Mouse (Mus musculus) brain, adult 2 months (tissue): ENCODE results near the gene Xrcc5.

Source experiments
- DNase-seq: peaks from one replicate; pipeline ENCODE4 v3.0.0; 2011; ENCODE audit warnings: low read depth, low spot score

The Xrcc5 gene

GRCm38 (mm10) chr1:72390420-72390819 lies 83.2 kb downstream of the Xrcc5 start:
- DNase-seq = no peak

GRCm38 (mm10) chr1:72399720-72400401 lies 92.6 kb downstream of the Xrcc5 start:
- no peak for DNase-seq

- peak; percentile 97 for DNase-seq
Measured at GRCm38 (mm10) chr1:72400616-72401015, 93.4 kb downstream of the Xrcc5 start.

DNA sequence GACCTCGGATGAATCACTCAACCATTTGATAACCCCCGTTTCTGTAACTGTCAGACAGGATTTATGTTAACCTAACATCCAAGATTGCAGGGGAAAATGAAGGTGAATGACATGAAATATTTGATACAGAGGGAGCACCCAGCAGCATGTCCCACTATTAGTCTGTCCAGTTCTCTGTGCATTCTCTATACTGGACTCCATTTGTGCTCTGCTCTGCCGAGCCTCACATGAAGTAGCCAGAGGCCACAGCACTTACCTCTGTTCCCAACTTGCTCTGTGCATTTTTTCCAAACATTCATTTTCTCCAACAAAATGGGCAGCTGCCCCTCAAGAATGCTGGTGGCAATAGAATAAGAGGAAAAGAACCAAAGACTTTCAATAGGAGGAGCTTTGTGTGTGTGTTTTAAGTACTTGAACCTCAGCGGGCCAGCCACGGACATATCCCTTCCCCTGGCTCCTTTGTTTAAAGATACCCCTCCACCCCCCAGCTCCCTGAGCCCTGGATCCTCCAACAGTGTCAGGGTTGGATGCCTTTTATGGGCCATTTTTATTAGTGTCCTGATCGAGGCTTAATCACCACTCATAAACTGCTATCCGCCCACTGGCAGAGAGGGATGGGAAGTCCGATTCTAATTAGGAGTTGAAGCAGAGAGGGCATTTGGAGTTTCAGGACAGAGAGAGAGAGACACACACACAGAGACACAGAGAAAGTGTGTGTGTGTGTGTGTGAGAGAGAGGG lies 94.3 kb downstream of the Xrcc5 start:
- DNase-seq = no peak

- DNase-seq = no peak
Measured at GRCm38 (mm10) chr1:72406505-72407079, 99.4 kb downstream of the Xrcc5 start.

GRCm38 (mm10) chr1:72409936-72410335 lies 102.7 kb downstream of the Xrcc5 start:
- peak; percentile 79 for DNase-seq

DNA sequence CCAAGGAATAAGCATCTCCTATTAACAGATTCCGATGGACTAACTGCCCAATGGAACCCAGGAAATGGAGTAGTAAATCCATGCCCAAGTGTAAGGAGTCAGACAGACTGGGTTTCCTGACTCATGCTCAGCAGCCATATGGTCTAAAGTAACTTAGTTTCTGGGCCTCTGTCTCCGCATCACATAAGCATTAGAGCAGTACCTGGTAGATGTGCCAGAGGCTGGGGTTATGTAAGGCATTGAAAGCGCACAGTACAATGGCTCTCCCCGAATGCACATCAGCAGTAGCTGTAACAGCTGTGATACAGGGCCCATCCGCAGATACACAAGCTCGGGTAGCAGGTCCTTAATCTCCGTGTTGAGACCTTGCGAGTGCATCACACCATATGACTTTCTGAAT lies 103.9 kb downstream of the Xrcc5 start:
- peak; percentile 44 for DNase-seq

DNA sequence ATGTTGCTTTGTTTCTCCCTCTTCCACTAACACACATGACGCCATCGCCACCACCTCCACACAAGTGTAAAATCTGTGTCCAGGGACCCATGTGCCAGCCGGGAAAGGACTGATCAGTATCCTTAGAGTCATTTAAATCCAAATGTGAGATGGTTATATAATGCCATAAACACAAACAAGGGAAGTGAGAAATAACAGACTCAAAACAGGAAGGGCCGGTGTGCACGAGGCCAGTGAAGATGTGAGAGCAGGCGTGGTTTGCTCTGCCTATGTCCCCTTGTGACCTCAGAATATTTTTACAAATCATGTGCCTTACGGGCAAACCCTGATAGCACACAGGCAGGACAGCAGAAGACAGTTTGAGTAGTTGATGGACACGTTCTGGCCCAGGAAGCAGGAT lies 106.0 kb downstream of the Xrcc5 start:
- DNase-seq = no peak

- peak; percentile 62 for DNase-seq
Measured at GRCm38 (mm10) chr1:72414133-72414532, 106.9 kb downstream of the Xrcc5 start.

- DNase-seq = no peak
Measured at GRCm38 (mm10) chr1:72414561-72415253, 107.5 kb downstream of the Xrcc5 start.

DNA sequence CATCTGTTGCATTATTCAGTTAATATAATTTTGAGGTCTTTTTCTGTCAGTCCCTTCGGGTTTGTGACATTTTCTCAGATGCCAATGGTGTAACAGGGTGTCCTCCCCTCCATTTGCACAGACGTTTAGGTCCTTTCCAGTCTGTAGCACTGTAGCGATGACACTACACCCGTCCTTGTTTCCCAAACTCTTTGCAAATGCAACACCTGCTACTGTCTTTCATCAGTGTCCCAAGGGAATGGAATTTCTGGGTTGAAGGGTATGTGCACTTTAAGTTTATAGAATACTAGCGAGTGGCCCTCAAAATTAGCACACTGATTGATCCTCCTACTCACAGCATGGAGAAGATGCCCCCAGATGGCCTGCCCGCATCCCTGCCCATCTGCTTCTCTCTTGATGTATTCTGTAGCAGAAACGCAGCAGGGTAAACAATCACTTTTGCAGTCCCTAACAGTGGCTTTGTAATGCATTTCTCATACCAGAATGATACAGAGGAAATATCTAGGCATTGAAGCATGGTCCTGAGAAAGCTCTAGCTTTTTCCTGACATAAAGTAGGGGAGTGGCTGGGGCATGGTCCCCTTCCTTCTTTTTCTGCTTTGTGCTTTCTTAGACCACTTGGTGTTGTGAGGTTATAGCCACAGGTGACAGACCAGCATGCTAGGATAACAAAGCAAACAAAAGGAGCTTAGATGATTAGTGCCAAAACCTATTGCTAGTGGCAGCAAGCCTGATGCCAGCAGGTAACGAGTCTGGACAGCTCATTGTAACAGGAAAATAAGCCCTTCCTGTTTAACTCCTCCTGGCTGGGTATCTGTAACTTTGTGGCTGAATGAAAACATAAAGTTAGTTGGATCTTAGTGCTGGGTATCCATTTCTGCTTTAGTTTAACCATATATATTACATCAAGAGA lies 111.8 kb downstream of the Xrcc5 start:
- peak; percentile 55 for DNase-seq

- DNase-seq = no peak
Measured at GRCm38 (mm10) chr1:72420220-72420619, 113.0 kb downstream of the Xrcc5 start.

- DNase-seq = peak; percentile 94
Measured at GRCm38 (mm10) chr1:72422121-72422520, 114.9 kb downstream of the Xrcc5 start.

GRCm38 (mm10) chr1:72426456-72426855 lies 119.2 kb downstream of the Xrcc5 start:
- DNase-seq = no peak

DNA sequence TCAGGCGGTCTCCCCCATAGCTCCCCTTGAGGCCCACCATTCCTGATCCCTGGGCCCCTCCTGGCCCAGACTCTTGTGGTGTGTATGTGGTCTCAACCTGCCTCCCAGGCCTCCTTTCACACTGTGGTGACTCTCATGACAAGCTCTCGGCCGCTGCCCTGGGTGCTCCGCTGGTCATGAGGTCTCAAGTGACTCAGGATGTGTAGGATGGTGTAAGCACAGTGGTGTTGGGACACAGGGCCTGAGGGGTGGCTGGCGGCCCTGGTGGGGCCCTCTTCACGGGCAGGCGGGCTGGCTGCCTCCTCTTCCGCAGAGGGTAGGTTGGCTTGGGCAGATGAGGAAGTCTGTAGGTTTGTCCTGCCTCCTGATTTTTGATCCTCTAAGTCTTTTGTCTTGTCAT lies 121.3 kb downstream of the Xrcc5 start:
- no peak for DNase-seq

DNA sequence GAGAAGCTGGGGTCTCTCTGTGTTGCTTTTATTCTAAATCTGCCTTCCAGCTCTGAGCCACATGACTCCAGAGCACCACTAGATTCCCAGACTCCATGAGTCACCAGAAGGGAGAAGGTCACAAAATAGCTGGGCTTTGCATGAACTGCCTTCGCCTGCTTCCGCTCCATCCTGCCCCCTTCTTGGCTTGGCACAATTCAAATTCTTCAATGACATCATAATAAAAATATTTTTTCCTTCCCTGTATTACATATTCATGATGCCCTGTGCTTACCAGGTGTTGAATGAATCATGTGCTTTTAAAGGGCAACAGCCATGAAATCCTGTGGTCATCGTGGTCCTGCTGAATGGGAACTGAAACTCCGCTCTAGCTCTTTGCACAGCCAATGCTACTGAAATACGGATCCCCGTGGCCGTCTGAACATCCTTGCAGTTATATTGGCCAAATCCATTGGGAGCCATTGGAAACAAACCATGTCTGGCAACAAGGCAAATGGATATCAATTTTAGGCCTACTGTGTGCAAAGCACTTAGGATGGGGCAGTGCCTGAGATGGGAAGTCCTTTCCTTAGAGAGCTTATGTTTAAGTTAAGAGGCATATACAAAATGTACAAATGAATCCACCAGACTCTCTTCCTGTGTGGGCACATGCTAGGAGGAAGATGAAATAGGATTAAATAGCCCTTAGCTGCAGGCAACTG lies 122.0 kb downstream of the Xrcc5 start:
- DNase-seq = no peak

GRCm38 (mm10) chr1:72432579-72432978 lies 125.4 kb downstream of the Xrcc5 start:
- DNase-seq = no peak

DNA sequence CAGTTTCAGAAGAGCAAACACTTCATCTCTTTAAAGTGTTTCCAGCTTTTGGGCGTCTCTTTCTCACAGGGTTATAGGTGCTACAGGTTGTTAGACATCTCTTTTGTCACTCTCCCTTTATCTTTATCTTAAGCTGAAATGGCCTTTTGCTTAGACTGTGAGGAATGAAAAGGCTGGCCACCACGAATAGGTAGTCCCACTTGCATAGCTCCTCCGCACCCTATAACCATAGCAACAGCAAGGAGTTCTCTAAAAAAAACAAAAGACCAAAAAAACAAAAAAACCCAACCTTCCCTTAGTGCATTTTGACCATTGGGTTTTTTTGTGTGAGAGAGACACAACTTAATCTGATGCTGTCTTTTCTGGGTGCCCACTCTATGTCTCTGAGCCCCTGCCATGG lies 127.3 kb downstream of the Xrcc5 start:
- peak; percentile 35 for DNase-seq

- DNase-seq = no peak
Measured at GRCm38 (mm10) chr1:72436967-72437366, 129.7 kb downstream of the Xrcc5 start.

GRCm38 (mm10) chr1:72439146-72439545 lies 131.9 kb downstream of the Xrcc5 start:
- peak; percentile 83 for DNase-seq

- no peak for DNase-seq
Measured at GRCm38 (mm10) chr1:72442747-72443146, 135.5 kb downstream of the Xrcc5 start.
